7 mouse cellular contexts compared by ENCODE assay signal in genomic region chr2:90904076-90904855, GRCm38 (mm10). TPM values are rescaled to one million over a fixed set of nuclear protein-coding genes. Genes with fewer than 3 reads are reported as not detected.
DNase-seq lines count a peak whose midpoint lies in the region; ATAC-seq lines count a peak whose summit lies in the region.

Gene Kbtbd4, plus strand, starts transcription at chr2:90904740.
Gene Ndufs3, minus strand, starts transcription at chr2:90904827.

- peak within 1 kb of the TSS; percentile 97 for H3K4me3 ChIP-seq in intestine, embryonic 16.5 days (ENCODE audit: low read length)
- peak within 1 kb of the TSS; percentile 82 for H3K4me3 ChIP-seq in limb, embryonic 10.5 days
- peak within 1 kb of the TSS; percentile 93 for H3K4me3 ChIP-seq in midbrain, embryonic 13.5 days (replicated peaks)

- no peaks in the 10 kb centered on the region for H3K9me3 ChIP-seq in intestine, embryonic 16.5 days (ENCODE audit: control insufficient read depth, low read length)
- no peaks in the 10 kb centered on the region for H3K9me3 ChIP-seq in limb, embryonic 10.5 days (replicated peaks)
- no peaks in the 10 kb centered on the region for H3K9me3 ChIP-seq in midbrain, embryonic 13.5 days

- peaks cover 13% of the 10 kb centered on the region for H3K36me3 ChIP-seq in intestine, embryonic 16.5 days (ENCODE audit: control insufficient read depth, insufficient read depth, low read length)
- H3K36me3 ChIP-seq in limb, embryonic 10.5 days: peaks cover 71% of the 10 kb centered on the region
- peaks cover 47% of the 10 kb centered on the region for H3K36me3 ChIP-seq in midbrain, embryonic 13.5 days

- WGBS in intestine, embryonic 16.5 days: under 1% methylated on average over 43 of the region's 43 CpGs
- under 1% methylated on average over 43 of the region's 43 CpGs for WGBS in limb, embryonic 10.5 days
- under 1% methylated on average over 43 of the region's 43 CpGs for WGBS in midbrain, embryonic 13.5 days

- H3K4me1 ChIP-seq in intestine, embryonic 16.5 days (ENCODE audit: control insufficient read depth, insufficient read depth, low read length): peaks cover 9% of the 10 kb centered on the region
- peaks cover 21% of the 10 kb centered on the region for H3K4me1 ChIP-seq in limb, embryonic 10.5 days
- peaks cover 38% of the 10 kb centered on the region for H3K4me1 ChIP-seq in midbrain, embryonic 13.5 days (replicated peaks)

- peak within 1 kb of the TSS; percentile 95 for H3K27ac ChIP-seq in intestine, embryonic 16.5 days (ENCODE audit: low read length)
- H3K27ac ChIP-seq in limb, embryonic 10.5 days: peak within 1 kb of the TSS; percentile 94
- peak within 1 kb of the TSS; percentile 91 for H3K27ac ChIP-seq in midbrain, embryonic 13.5 days

- H3K4me2 ChIP-seq in intestine, embryonic 16.5 days (ENCODE audit: low read depth, low read length): peak within 1 kb of the TSS; percentile 73
- H3K4me2 ChIP-seq in midbrain, embryonic 13.5 days (replicated peaks): peak within 1 kb of the TSS; percentile 76

- peak; percentile 92 for ATAC-seq in intestine, embryonic 16.5 days
- ATAC-seq in midbrain, embryonic 13.5 days: peak; percentile 97

- no peaks in the 10 kb centered on the region for H3K27me3 ChIP-seq in intestine, embryonic 16.5 days (replicated peaks; ENCODE audit: control insufficient read depth, insufficient read depth, low read length)
- no peaks in the 10 kb centered on the region for H3K27me3 ChIP-seq in limb, embryonic 10.5 days (ENCODE audit: low read depth, poor library complexity, severe bottlenecking)
- no peaks in the 10 kb centered on the region for H3K27me3 ChIP-seq in midbrain, embryonic 13.5 days

- DNase-seq in adrenal gland, adult 8-10 months: peak; percentile 78
- DNase-seq in embryo, embryonic 9.5 days (ENCODE audit: extremely low spot score): peak; percentile 94
- DNase-seq in gastrocnemius, postnatal 4 days (ENCODE audit: low spot score in 2 of 2): peak; percentile 65 to 84
- DNase-seq in limb, embryonic 10.5 days (ENCODE audit: low spot score): peak; percentile 96
- peak; percentile 82 for DNase-seq in spleen, adult 12 weeks (ENCODE audit: low spot score)

- H3K9ac ChIP-seq in intestine, embryonic 16.5 days (ENCODE audit: low read depth, low read length): peak within 1 kb of the TSS; percentile 98
- H3K9ac ChIP-seq in midbrain, embryonic 13.5 days (replicated peaks): peak within 1 kb of the TSS; percentile 95

RNA-seq across cellular contexts. Expression of gene Kbtbd4, which starts in this region (rescaled TPM):
- 10 to 100 TPM; 41.4 to 48.0 (median 45.2) TPM for total RNA-seq in adrenal gland, adult 8-10 months (2022)
- 10 to 100 TPM; 19.6 to 23.5 TPM for total RNA-seq in gastrocnemius, postnatal 4 days (2021)
- polyA plus RNA-seq in intestine, embryonic 16.5 days (2015; fragmentation: Nextera tagmentation; extraction: Ambion mirVana): 24.8 and 27.1 TPM in 2 replicates
- 52.0 and 63.6 TPM in 2 replicates for polyA plus RNA-seq in limb, embryonic 10.5 days (2016; fragmentation: Nextera tagmentation; extraction: Ambion mirVana)
- polyA plus RNA-seq in midbrain, embryonic 13.5 days (2015; fragmentation: Nextera tagmentation; extraction: Ambion mirVana): 63.1 and 64.2 TPM in 2 replicates

RNA-seq across cellular contexts. Expression of gene Ndufs3, which starts in this region (rescaled TPM):
- total RNA-seq in adrenal gland, adult 8-10 months (2022): 100 to 1,000 TPM; 308 to 467 (median 370) TPM
- total RNA-seq in gastrocnemius, postnatal 4 days (2021): 100 to 1,000 TPM; 329 to 331 TPM
- 301 and 316 TPM in 2 replicates for polyA plus RNA-seq in intestine, embryonic 16.5 days (2015; fragmentation: Nextera tagmentation; extraction: Ambion mirVana)
- 216 and 220 TPM in 2 replicates for polyA plus RNA-seq in limb, embryonic 10.5 days (2016; fragmentation: Nextera tagmentation; extraction: Ambion mirVana)
- polyA plus RNA-seq in midbrain, embryonic 13.5 days (2015; fragmentation: Nextera tagmentation; extraction: Ambion mirVana): 210 TPM in 2 replicates

Comparison
In these comparisons a context has a peak if more than half of its experiments do, and no peak if none do; other contexts are left out.
1. Peak in every context shown above with its lines: DNase-seq, ATAC-seq, H3K4me3 ChIP-seq and H3K27ac ChIP-seq.